Mouse (Mus musculus): Measurements from ENCODE around the gene Gcc2.
"Not testable (repeated sequence)": the region's sequence is repeated elsewhere in the genome, so short reads cannot be mapped to it uniquely, and the experiment has no call there.

The Gcc2 gene

GRCm38 (mm10) chr10:58323028-58323991 lies 68.0 kb downstream of the Gcc2 start, which contains the start of gene Lims1:
Gene Lims1 (plus strand): TSS chr10:58323466.
- DNase-seq (ENCODE audit: extremely low spot score) = peak; percentile 100

GRCm38 (mm10) chr10:58326271-58326670 lies 71.0 kb downstream of the Gcc2 start:
- no peak for DNase-seq (ENCODE audit: extremely low spot score)

- not testable (repeated sequence) for DNase-seq (ENCODE audit: extremely low spot score)
Measured at GRCm38 (mm10) chr10:58327836-58328235, 72.5 kb downstream of the Gcc2 start.

GRCm38 (mm10) chr10:58328517-58329108 lies 73.3 kb downstream of the Gcc2 start:
- DNase-seq (ENCODE audit: extremely low spot score) = no peak

GRCm38 (mm10) chr10:58330635-58331034 lies 75.3 kb downstream of the Gcc2 start:
- DNase-seq (ENCODE audit: extremely low spot score) = no peak

GRCm38 (mm10) chr10:58331741-58332140 lies 76.4 kb downstream of the Gcc2 start:
- no peak for DNase-seq (ENCODE audit: extremely low spot score)

- no peak for DNase-seq (ENCODE audit: extremely low spot score)
Measured at GRCm38 (mm10) chr10:58333414-58333813, 78.1 kb downstream of the Gcc2 start.

- no peak for DNase-seq (ENCODE audit: extremely low spot score)
Measured at GRCm38 (mm10) chr10:58336156-58336555, 80.9 kb downstream of the Gcc2 start.

- not testable (repeated sequence) for DNase-seq (ENCODE audit: extremely low spot score)
Measured at GRCm38 (mm10) chr10:58337091-58337490, 81.8 kb downstream of the Gcc2 start.

- DNase-seq (ENCODE audit: extremely low spot score) = no peak
Measured at GRCm38 (mm10) chr10:58338590-58338989, 83.3 kb downstream of the Gcc2 start.

- DNase-seq (ENCODE audit: extremely low spot score) = no peak
Measured at GRCm38 (mm10) chr10:58341685-58342084, 86.4 kb downstream of the Gcc2 start.

GRCm38 (mm10) chr10:58342199-58342598 lies 86.9 kb downstream of the Gcc2 start:
- DNase-seq (ENCODE audit: extremely low spot score) = no peak

GRCm38 (mm10) chr10:58343552-58343951 lies 88.3 kb downstream of the Gcc2 start:
- DNase-seq (ENCODE audit: extremely low spot score) = no peak

- DNase-seq (ENCODE audit: extremely low spot score) = no peak
Measured at GRCm38 (mm10) chr10:58350600-58350999, 95.3 kb downstream of the Gcc2 start.

GRCm38 (mm10) chr10:58351670-58352069 lies 96.4 kb downstream of the Gcc2 start:
- no peak for DNase-seq (ENCODE audit: extremely low spot score)

GRCm38 (mm10) chr10:58352364-58352763 lies 97.1 kb downstream of the Gcc2 start:
- no peak for DNase-seq (ENCODE audit: extremely low spot score)

GRCm38 (mm10) chr10:58354561-58354960 lies 99.3 kb downstream of the Gcc2 start:
- DNase-seq (ENCODE audit: extremely low spot score) = no peak

All from embryo, embryonic 9.5 days (tissue).